In the genomic region with DNA sequence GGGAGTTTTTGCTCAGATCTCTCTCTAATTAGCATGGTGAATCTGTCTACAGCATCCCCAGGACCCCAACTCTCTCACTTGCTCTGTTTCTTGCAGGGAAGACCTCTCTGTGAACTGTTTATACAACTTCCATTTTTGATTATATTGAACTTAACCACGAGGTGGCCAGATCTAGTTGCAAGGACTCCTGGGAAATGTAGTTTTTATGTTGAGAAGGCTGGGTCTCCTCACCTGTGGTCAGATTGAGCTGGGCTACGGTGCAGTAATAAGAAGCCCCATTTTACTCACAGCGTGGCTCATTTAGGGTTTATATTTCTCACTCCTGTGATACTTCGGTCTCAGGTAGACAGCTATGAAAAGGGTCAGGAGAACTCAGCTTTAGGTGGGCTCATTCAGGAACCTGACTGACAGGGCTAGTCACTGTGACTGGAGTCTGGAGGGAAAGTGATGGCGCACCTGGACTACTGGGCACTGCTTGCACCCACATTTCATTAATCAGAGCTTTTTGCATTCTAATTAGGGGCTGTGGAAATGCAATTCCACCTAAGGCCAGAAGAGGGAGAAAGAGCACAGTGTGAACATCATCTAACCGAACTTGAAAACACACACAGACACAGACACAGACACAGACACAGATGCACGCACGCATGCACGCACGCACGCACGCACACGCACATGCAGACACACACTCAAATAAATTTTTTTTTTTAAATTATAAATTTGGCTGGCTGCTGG, we compare ENCODE assay signal across 9 mouse cellular contexts. TPM values are rescaled to one million over a fixed set of nuclear protein-coding genes. Genes with fewer than 3 reads are reported as not detected.
A peak's percentile ranks its signal among the peaks of the same experiment; 100 is the strongest.
DNase-seq lines count a peak whose midpoint lies in the region; ATAC-seq and TF ChIP-seq lines count a peak whose summit lies in the region.
"Had no signal": no experiment of that assay in that cellular context is flagged by ENCODE, and none has a peak within 500 bp of the region (broad histone marks: within the 10 kb centered on the region; RNA-seq: fewer than 3 reads in every experiment).

No protein-coding gene starts in this region.

- TF ChIP-seq POLR2A in lung, adult 2 months (IDR thresholded peaks at IDR 0.05; ENCODE audit: borderline replicate concordance, extremely low read depth, low read depth, low read length) = no peak

- H3K9me3 ChIP-seq in kidney, embryonic 15.5 days (replicated peaks) = no peaks in the 10 kb centered on the region
- no peaks in the 10 kb centered on the region for H3K9me3 ChIP-seq in neural tube, embryonic 13.5 days

- no peaks in the 10 kb centered on the region for H3K27me3 ChIP-seq in kidney, embryonic 15.5 days
- H3K27me3 ChIP-seq in neural tube, embryonic 13.5 days = no peaks in the 10 kb centered on the region

- no peak overlapping the region for H3K4me2 ChIP-seq in kidney, embryonic 15.5 days
- H3K4me2 ChIP-seq in neural tube, embryonic 13.5 days = no peak overlapping the region

- H3K27ac ChIP-seq in kidney, embryonic 15.5 days = no peak overlapping the region
- H3K27ac ChIP-seq in neural tube, embryonic 13.5 days (replicated peaks) = no peak overlapping the region

- no peak overlapping the region for H3K9ac ChIP-seq in kidney, embryonic 15.5 days
- no peak overlapping the region for H3K9ac ChIP-seq in neural tube, embryonic 13.5 days

- H3K4me3 ChIP-seq in kidney, embryonic 15.5 days (replicated peaks) = no peak overlapping the region
- H3K4me3 ChIP-seq in lung, adult 2 months (replicated peaks; ENCODE audit: extremely low read depth, low read depth, low read length) = no peak overlapping the region
- no peak overlapping the region for H3K4me3 ChIP-seq in neural tube, embryonic 13.5 days

- TF ChIP-seq CTCF in lung, adult 2 months (IDR thresholded peaks at IDR 0.05; ENCODE audit: insufficient read depth, low read length) = 0 out of 2 replicates have a peak, but pooled peaks have one; percentile 18

- 54% methylated on average over 13 of the region's 13 CpGs for WGBS in kidney, embryonic 15.5 days
- WGBS in lung, adult 2 months = 31% methylated on average over 13 of the region's 13 CpGs
- 50% methylated on average over 13 of the region's 13 CpGs for WGBS in neural tube, embryonic 13.5 days

- no peaks in the 10 kb centered on the region for H3K36me3 ChIP-seq in kidney, embryonic 15.5 days
- H3K36me3 ChIP-seq in neural tube, embryonic 13.5 days = no peaks in the 10 kb centered on the region

- peak; percentile 47 for DNase-seq in ovary, postnatal 14 days (ENCODE audit: low spot score)
- DNase-seq in ovary, adult 18-20 months (ENCODE audit: low spot score) = no peak
- DNase-seq in WW6 (ENCODE audit: low read depth, low spot score) = peak; percentile 47
- peak; percentile 32 for DNase-seq in lung, adult 2 months

- peaks cover 7% of the 10 kb centered on the region for H3K4me1 ChIP-seq in kidney, embryonic 15.5 days
- H3K4me1 ChIP-seq in lung, adult 2 months (ENCODE audit: control insufficient read depth, insufficient read depth, low read length) = peaks cover 11% of the 10 kb centered on the region
- no peaks in the 10 kb centered on the region for H3K4me1 ChIP-seq in neural tube, embryonic 13.5 days (replicated peaks)

- peak; percentile 50 for ATAC-seq in granulocyte monocyte progenitor cell, adult 5-6 weeks (replicated peaks; ENCODE audit: poor library complexity, severe bottlenecking)
- ATAC-seq in kidney, embryonic 15.5 days (replicated peaks; ENCODE audit: low FRiP score) = peak; percentile 13; the same call in 1 of the 2 replicates
- ATAC-seq in neural tube, embryonic 13.5 days (ENCODE audit: low read depth) = peak; percentile 66; the same call in 1 of the 2 replicates
- ATAC-seq in erythroid progenitor cell, adult 5-6 weeks (replicated peaks; ENCODE audit: low FRiP score, poor library complexity, severe bottlenecking) = no peak

RNA-seq across cellular contexts. Expression of a gene that starts 11.7 kb away (rescaled TPM):
- total RNA-seq in granulocyte monocyte progenitor cell, adult 5-6 weeks (2014; fragmentation: Nextera tagmentation) = not detected in 2 replicates
- not detected in 2 replicates for total RNA-seq in granulocyte monocyte progenitor cell, adult 5-6 weeks (2017)
- polyA plus RNA-seq in kidney, embryonic 15.5 days (2015; fragmentation: Nextera tagmentation; extraction: Ambion mirVana) = 0.09 TPM in 1 of 2 replicates, not detected in the other
- polyA plus RNA-seq in lung, adult 2 months (2012; rRNA removed) = 2.0 TPM in 1 of 2 replicates, not detected in the other
- not detected in 2 replicates for polyA plus RNA-seq in neural tube, embryonic 13.5 days (2015; fragmentation: Nextera tagmentation; extraction: Ambion mirVana)
- total RNA-seq in erythroid progenitor cell, adult 5-6 weeks (2015; ENCODE audit: low replicate concordance) = not detected in 2 replicates
- not detected in 2 replicates for total RNA-seq in erythroid progenitor cell, adult 5-6 weeks (2017; ENCODE audit: low replicate concordance)
- polyA plus RNA-seq: frontal cortex, adult 2 months had no signal

RNA-seq across cellular contexts. Expression of a gene that starts 15.0 kb away (rescaled TPM):
- not detected in 2 replicates for total RNA-seq in granulocyte monocyte progenitor cell, adult 5-6 weeks (2014; fragmentation: Nextera tagmentation)
- 0.56 TPM in 1 of 2 replicates, not detected in the other for total RNA-seq in granulocyte monocyte progenitor cell, adult 5-6 weeks (2017)
- not detected in 2 replicates for polyA plus RNA-seq in kidney, embryonic 15.5 days (2015; fragmentation: Nextera tagmentation; extraction: Ambion mirVana)
- 0.90 and 2.5 TPM in 2 replicates for polyA plus RNA-seq in lung, adult 2 months (2012; rRNA removed)
- polyA plus RNA-seq in neural tube, embryonic 13.5 days (2015; fragmentation: Nextera tagmentation; extraction: Ambion mirVana) = 0.36 and 0.48 TPM in 2 replicates
- total RNA-seq in erythroid progenitor cell, adult 5-6 weeks (2015; ENCODE audit: low replicate concordance) = not detected in 2 replicates
- not detected in 2 replicates for total RNA-seq in erythroid progenitor cell, adult 5-6 weeks (2017; ENCODE audit: low replicate concordance)
- polyA plus RNA-seq: frontal cortex, adult 2 months had no signal

RNA-seq across cellular contexts. Expression of a gene that starts 24.3 kb away (rescaled TPM):
- total RNA-seq in granulocyte monocyte progenitor cell, adult 5-6 weeks (2014; fragmentation: Nextera tagmentation) = not detected in 2 replicates
- total RNA-seq in granulocyte monocyte progenitor cell, adult 5-6 weeks (2017) = not detected in 2 replicates
- polyA plus RNA-seq in kidney, embryonic 15.5 days (2015; fragmentation: Nextera tagmentation; extraction: Ambion mirVana) = 0.16 TPM in 1 of 2 replicates, not detected in the other
- 0.52 TPM in 1 of 2 replicates, not detected in the other for polyA plus RNA-seq in lung, adult 2 months (2012; rRNA removed)
- 5.2 and 6.6 TPM in 2 replicates for polyA plus RNA-seq in neural tube, embryonic 13.5 days (2015; fragmentation: Nextera tagmentation; extraction: Ambion mirVana)
- total RNA-seq in erythroid progenitor cell, adult 5-6 weeks (2015; ENCODE audit: low replicate concordance) = not detected in 2 replicates
- not detected in 2 replicates for total RNA-seq in erythroid progenitor cell, adult 5-6 weeks (2017; ENCODE audit: low replicate concordance)

RNA-seq across cellular contexts. Expression of a gene that starts 44.8 kb away (rescaled TPM):
- 10.7 and 32.3 TPM in 2 replicates for total RNA-seq in granulocyte monocyte progenitor cell, adult 5-6 weeks (2014; fragmentation: Nextera tagmentation)
- total RNA-seq in granulocyte monocyte progenitor cell, adult 5-6 weeks (2017) = 10.9 and 11.3 TPM in 2 replicates
- polyA plus RNA-seq in kidney, embryonic 15.5 days (2015; fragmentation: Nextera tagmentation; extraction: Ambion mirVana) = 13.7 and 13.9 TPM in 2 replicates
- polyA plus RNA-seq in lung, adult 2 months (2012; rRNA removed) = 23.7 and 24.7 TPM in 2 replicates
- polyA plus RNA-seq in neural tube, embryonic 13.5 days (2015; fragmentation: Nextera tagmentation; extraction: Ambion mirVana) = 8.9 and 10.3 TPM in 2 replicates
- 0.72 TPM in 1 of 2 replicates, not detected in the other for total RNA-seq in erythroid progenitor cell, adult 5-6 weeks (2015; ENCODE audit: low replicate concordance)
- total RNA-seq in erythroid progenitor cell, adult 5-6 weeks (2017; ENCODE audit: low replicate concordance) = 0.13 and 2.0 TPM in 2 replicates

RNA-seq across cellular contexts. Expression of a gene that starts 53.5 kb away (rescaled TPM):
- total RNA-seq in granulocyte monocyte progenitor cell, adult 5-6 weeks (2014; fragmentation: Nextera tagmentation) = 7.5 and 8.5 TPM in 2 replicates
- total RNA-seq in granulocyte monocyte progenitor cell, adult 5-6 weeks (2017) = 0.57 and 1.0 TPM in 2 replicates
- polyA plus RNA-seq in kidney, embryonic 15.5 days (2015; fragmentation: Nextera tagmentation; extraction: Ambion mirVana) = 3.9 and 4.9 TPM in 2 replicates
- polyA plus RNA-seq in lung, adult 2 months (2012; rRNA removed) = 38.7 and 71.2 TPM in 2 replicates
- polyA plus RNA-seq in neural tube, embryonic 13.5 days (2015; fragmentation: Nextera tagmentation; extraction: Ambion mirVana) = 0.32 and 1.8 TPM in 2 replicates
- total RNA-seq in erythroid progenitor cell, adult 5-6 weeks (2015; ENCODE audit: low replicate concordance) = 15.5 and 21.3 TPM in 2 replicates
- 0.77 TPM in 1 of 2 replicates, not detected in the other for total RNA-seq in erythroid progenitor cell, adult 5-6 weeks (2017; ENCODE audit: low replicate concordance)
